In genomic region chr19:12514621-12515020, GRCm38 (mm10) we compare ENCODE assay signal across 12 mouse cellular contexts.
"Had no signal": no experiment of that assay in that cellular context is flagged by ENCODE, and none has a peak within 500 bp of the region (broad histone marks: within the 10 kb centered on the region; RNA-seq: fewer than 3 reads in every experiment).

No protein-coding gene starts in this region.

- DNase-seq: retina, postnatal 1 day; right cerebral cortex, adult 18-20 months; right cerebral cortex, postnatal 14 days; right cerebral cortex, postnatal 25 days; right cerebral cortex, postnatal 4 days; spleen, adult 18-20 months; thymus, adult 18-20 months; thymus, adult 2 months; thymus, postnatal 14 days; thymus, postnatal 25 days; thymus, postnatal 36 days; thymus, postnatal 4 days had no signal
